Mouse (Mus musculus): ENCODE measurements around the gene Arhgef12. TPM values are rescaled to one million over a fixed set of nuclear protein-coding genes. Genes with fewer than 3 reads are reported as not detected.

The Arhgef12 gene
- polyA plus RNA-seq, 1 experiment from 2014 or later: 11.5 TPM

- DNase-seq (ENCODE audit: low spot score): no peak
These were observed 91.3 kb downstream of the Arhgef12 start for GRCm38 (mm10) chr9:43015786-43016185.

GRCm38 (mm10) chr9:43015366-43015765 lies 91.7 kb downstream of the Arhgef12 start:
- Histone ChIP-seq H3K9me3 (ENCODE audit: control insufficient read depth, low read length) (no peaks in the 10 kb centered on the region), H3K4me3 (ENCODE audit: low read depth, low read length) (no peak overlapping the region), H3K27ac (replicated peaks; ENCODE audit: low read depth, low read length) (no peak overlapping the region), H3K4me1 (ENCODE audit: control insufficient read depth, insufficient read depth, low read length) (no peaks in the 10 kb centered on the region), H3K36me3 (ENCODE audit: control insufficient read depth, insufficient read depth, low read length) (no peaks in the 10 kb centered on the region; the same call in 1 of the 2 replicates), H3K9ac (ENCODE audit: low read length) (no peak overlapping the region), H3K27me3 (ENCODE audit: control insufficient read depth, insufficient read depth, low read length) (no peaks in the 10 kb centered on the region), H3K4me2 (ENCODE audit: low read depth, severe bottlenecking) (no peak overlapping the region)
- 93% methylated on average over 2 of the region's 2 CpGs for WGBS
- ATAC-seq (ENCODE audit: insufficient number of reproducible peaks, low FRiP score, low TSS enrichment, low read depth): no peak
- DNase-seq (ENCODE audit: low spot score): no peak

More at GRCm38 (mm10) chr9:43015786-43016185, 91.3 kb downstream of the Arhgef12 start:
- H3K4me1 ChIP-seq (ENCODE audit: control insufficient read depth, insufficient read depth, low read length): no peaks in the 10 kb centered on the region
- H3K36me3 ChIP-seq (ENCODE audit: control insufficient read depth, insufficient read depth, low read length): no peaks in the 10 kb centered on the region; the same call in 1 of the 2 replicates
- H3K27me3 ChIP-seq (ENCODE audit: control insufficient read depth, insufficient read depth, low read length): no peaks in the 10 kb centered on the region
- no peak overlapping the region for H3K4me2 ChIP-seq (ENCODE audit: low read depth, severe bottlenecking)
- no peak overlapping the region for H3K27ac ChIP-seq (replicated peaks; ENCODE audit: low read depth, low read length)
- 88% methylated on average over 5 of the region's 5 CpGs for WGBS
- no peak for ATAC-seq (ENCODE audit: insufficient number of reproducible peaks, low FRiP score, low TSS enrichment, low read depth)
- no peak overlapping the region for H3K4me3 ChIP-seq (ENCODE audit: low read depth, low read length)
- no peak overlapping the region for H3K9ac ChIP-seq (ENCODE audit: low read length)
- H3K9me3 ChIP-seq (ENCODE audit: control insufficient read depth, low read length): no peaks in the 10 kb centered on the region

GRCm38 (mm10) chr9:43014886-43015285 lies 92.2 kb downstream of the Arhgef12 start:
- 100% methylated on average over 1 of the region's 1 CpGs for WGBS

GRCm38 (mm10) chr9:43012541-43012940 lies 94.5 kb downstream of the Arhgef12 start:
- Histone ChIP-seq H3K4me1 (ENCODE audit: control insufficient read depth, insufficient read depth, low read length) (no peaks in the 10 kb centered on the region), H3K4me3 (ENCODE audit: low read depth, low read length) (no peak overlapping the region), H3K9me3 (ENCODE audit: control insufficient read depth, low read length) (no peaks in the 10 kb centered on the region), H3K36me3 (ENCODE audit: control insufficient read depth, insufficient read depth, low read length) (no peaks in the 10 kb centered on the region; the same call in 1 of the 2 replicates), H3K27ac (replicated peaks; ENCODE audit: low read depth, low read length) (no peak overlapping the region), H3K27me3 (ENCODE audit: control insufficient read depth, insufficient read depth, low read length) (no peaks in the 10 kb centered on the region), H3K4me2 (ENCODE audit: low read depth, severe bottlenecking) (no peak overlapping the region), H3K9ac (ENCODE audit: low read length) (no peak overlapping the region)
- DNase-seq (ENCODE audit: low spot score) (no peak), ATAC-seq (ENCODE audit: insufficient number of reproducible peaks, low FRiP score, low TSS enrichment, low read depth) (no peak)
- WGBS: 89% methylated on average over 5 of the region's 5 CpGs

More at GRCm38 (mm10) chr9:43014886-43015285, 92.2 kb downstream of the Arhgef12 start:
- no peaks in the 10 kb centered on the region for H3K4me1 ChIP-seq (ENCODE audit: control insufficient read depth, insufficient read depth, low read length)
- no peaks in the 10 kb centered on the region; the same call in 1 of the 2 replicates for H3K36me3 ChIP-seq (ENCODE audit: control insufficient read depth, insufficient read depth, low read length)
- H3K4me2 ChIP-seq (ENCODE audit: low read depth, severe bottlenecking): no peak overlapping the region
- no peak for DNase-seq (ENCODE audit: low spot score)
- no peaks in the 10 kb centered on the region for H3K9me3 ChIP-seq (ENCODE audit: control insufficient read depth, low read length)
- H3K27ac ChIP-seq (replicated peaks; ENCODE audit: low read depth, low read length): no peak overlapping the region
- no peak overlapping the region for H3K4me3 ChIP-seq (ENCODE audit: low read depth, low read length)
- H3K9ac ChIP-seq (ENCODE audit: low read length): no peak overlapping the region
- H3K27me3 ChIP-seq (ENCODE audit: control insufficient read depth, insufficient read depth, low read length): no peaks in the 10 kb centered on the region
- ATAC-seq (ENCODE audit: insufficient number of reproducible peaks, low FRiP score, low TSS enrichment, low read depth): no peak

GRCm38 (mm10) chr9:43011061-43011460 lies 96.0 kb downstream of the Arhgef12 start:
- no peak overlapping the region for H3K27ac ChIP-seq (replicated peaks; ENCODE audit: low read depth, low read length)
- no peak overlapping the region for H3K4me3 ChIP-seq (ENCODE audit: low read depth, low read length)
- no peaks in the 10 kb centered on the region for H3K4me1 ChIP-seq (ENCODE audit: control insufficient read depth, insufficient read depth, low read length)
- no peak overlapping the region for H3K4me2 ChIP-seq (ENCODE audit: low read depth, severe bottlenecking)
- H3K9ac ChIP-seq (ENCODE audit: low read length): no peak overlapping the region
- no peak for DNase-seq (ENCODE audit: low spot score)
- H3K27me3 ChIP-seq (ENCODE audit: control insufficient read depth, insufficient read depth, low read length): no peaks in the 10 kb centered on the region
- H3K9me3 ChIP-seq (ENCODE audit: control insufficient read depth, low read length): no peaks in the 10 kb centered on the region; the same call in 1 of the 2 replicates
- no peaks in the 10 kb centered on the region; the same call in 1 of the 2 replicates for H3K36me3 ChIP-seq (ENCODE audit: control insufficient read depth, insufficient read depth, low read length)
- no peak for ATAC-seq (ENCODE audit: insufficient number of reproducible peaks, low FRiP score, low TSS enrichment, low read depth)
- WGBS: 78% methylated on average over 4 of the region's 4 CpGs

GRCm38 (mm10) chr9:43003881-43004280 lies 103.2 kb downstream of the Arhgef12 start:
- DNase-seq (ENCODE audit: low spot score) (no peak), ATAC-seq (ENCODE audit: insufficient number of reproducible peaks, low FRiP score, low TSS enrichment, low read depth) (no peak)
- Histone ChIP-seq H3K36me3 (ENCODE audit: control insufficient read depth, insufficient read depth, low read length) (peaks cover 7% of the 10 kb centered on the region; the same call in 1 of the 2 replicates), H3K9ac (ENCODE audit: low read length) (no peak overlapping the region), H3K4me2 (ENCODE audit: low read depth, severe bottlenecking) (no peak overlapping the region), H3K9me3 (ENCODE audit: control insufficient read depth, low read length) (no peaks in the 10 kb centered on the region; the same call in 1 of the 2 replicates), H3K4me1 (ENCODE audit: control insufficient read depth, insufficient read depth, low read length) (peaks cover 5% of the 10 kb centered on the region; the same call in 1 of the 2 replicates), H3K27me3 (ENCODE audit: control insufficient read depth, insufficient read depth, low read length) (no peaks in the 10 kb centered on the region), H3K4me3 (ENCODE audit: low read depth, low read length) (no peak overlapping the region), H3K27ac (replicated peaks; ENCODE audit: low read depth, low read length) (no peak overlapping the region)
- WGBS: 41% methylated on average over 5 of the region's 5 CpGs

GRCm38 (mm10) chr9:43003017-43003416 lies 104.0 kb downstream of the Arhgef12 start:
- DNase-seq (ENCODE audit: low spot score) (no peak), ATAC-seq (ENCODE audit: insufficient number of reproducible peaks, low FRiP score, low TSS enrichment, low read depth) (no peak)
- H3K27me3 ChIP-seq (ENCODE audit: control insufficient read depth, insufficient read depth, low read length): no peaks in the 10 kb centered on the region
- no peak overlapping the region for H3K9ac ChIP-seq (ENCODE audit: low read length)
- H3K4me2 ChIP-seq (ENCODE audit: low read depth, severe bottlenecking): no peak overlapping the region
- H3K4me1 ChIP-seq (ENCODE audit: control insufficient read depth, insufficient read depth, low read length): peaks cover 5% of the 10 kb centered on the region; the same call in 1 of the 2 replicates
- H3K4me3 ChIP-seq (ENCODE audit: low read depth, low read length): no peak overlapping the region
- 92% methylated on average over 4 of the region's 4 CpGs for WGBS
- H3K36me3 ChIP-seq (ENCODE audit: control insufficient read depth, insufficient read depth, low read length): peaks cover 13% of the 10 kb centered on the region; the same call in 1 of the 2 replicates
- H3K9me3 ChIP-seq (ENCODE audit: control insufficient read depth, low read length): no peaks in the 10 kb centered on the region; the same call in 1 of the 2 replicates
- no peak overlapping the region for H3K27ac ChIP-seq (replicated peaks; ENCODE audit: low read depth, low read length)

- no peak overlapping the region for H3K4me3 ChIP-seq (ENCODE audit: low read depth, low read length)
- ATAC-seq (ENCODE audit: insufficient number of reproducible peaks, low FRiP score, low TSS enrichment, low read depth): no peak
- H3K4me1 ChIP-seq (ENCODE audit: control insufficient read depth, insufficient read depth, low read length): peaks cover 5% of the 10 kb centered on the region; the same call in 1 of the 2 replicates
These were observed 106.3 kb downstream of the Arhgef12 start for GRCm38 (mm10) chr9:43000595-43001250.

More at GRCm38 (mm10) chr9:43000595-43001250, 106.3 kb downstream of the Arhgef12 start:
- Histone ChIP-seq H3K9me3 (ENCODE audit: control insufficient read depth, low read length) (no peaks in the 10 kb centered on the region), H3K4me2 (ENCODE audit: low read depth, severe bottlenecking) (no peak overlapping the region), H3K36me3 (ENCODE audit: control insufficient read depth, insufficient read depth, low read length) (peaks cover 14% of the 10 kb centered on the region; the same call in 1 of the 2 replicates), H3K27ac (replicated peaks; ENCODE audit: low read depth, low read length) (no peak overlapping the region), H3K27me3 (ENCODE audit: control insufficient read depth, insufficient read depth, low read length) (no peaks in the 10 kb centered on the region), H3K9ac (ENCODE audit: low read length) (no peak overlapping the region)
- DNase-seq (ENCODE audit: low spot score): no peak
- 91% methylated on average over 11 of the region's 11 CpGs for WGBS

Data from limb, embryonic 11.5 days (tissue).